Mouse (Mus musculus): ENCODE data around the gene Cdyl. TPM values are rescaled to one million over a fixed set of nuclear protein-coding genes. Genes with fewer than 3 reads are reported as not detected.

Cdyl gene
- total RNA-seq, 2 experiments from 2014 or later, result 20.5 to 26.4 TPM

DNA sequence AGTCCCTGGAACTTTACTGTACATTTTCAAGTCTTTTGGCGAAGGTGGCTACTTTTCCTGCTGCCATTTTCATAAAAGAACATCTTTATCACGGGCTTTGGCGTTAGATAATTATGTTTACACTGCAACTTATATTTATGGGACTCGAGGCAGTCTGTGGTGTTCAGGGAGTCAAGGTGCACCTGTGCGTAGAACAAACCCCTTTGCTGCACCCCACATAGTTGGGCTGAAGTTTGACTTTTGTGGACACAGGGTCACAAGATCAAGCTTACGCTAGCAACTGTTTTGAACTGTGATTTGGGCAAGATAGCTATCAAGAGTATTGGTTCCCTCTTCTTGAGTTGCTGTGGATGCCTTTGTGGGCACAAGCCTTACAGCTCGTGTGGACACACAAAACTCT, 140.6 kb downstream of the Cdyl start:
- DNase-seq, result no peak

GRCm38 (mm10) chr13:35805727-35806126, 146.1 kb downstream of the Cdyl start:
- no peak for DNase-seq

DNA sequence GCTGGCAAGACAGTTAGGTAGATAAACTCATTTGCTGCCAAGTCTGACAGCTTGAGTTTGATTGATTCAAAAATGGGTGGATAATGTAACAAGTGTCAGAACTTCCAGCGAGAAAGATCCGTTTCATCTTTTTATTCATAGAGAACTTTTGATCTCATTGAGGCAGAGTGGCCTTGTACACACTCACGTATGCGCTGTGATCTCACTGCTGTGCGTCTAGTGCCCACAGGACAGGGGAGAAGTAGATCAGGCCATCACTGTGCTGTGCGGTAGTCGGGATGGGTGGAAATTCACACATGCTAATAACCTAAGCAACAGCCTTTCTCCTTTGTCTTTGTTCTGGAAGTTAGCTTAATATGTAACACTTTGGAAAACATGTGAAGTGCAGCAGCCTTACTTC, 146.5 kb downstream of the Cdyl start:
- no peak for DNase-seq

GRCm38 (mm10) chr13:35807016-35807415, 147.4 kb downstream of the Cdyl start:
- DNase-seq, result no peak

DNA sequence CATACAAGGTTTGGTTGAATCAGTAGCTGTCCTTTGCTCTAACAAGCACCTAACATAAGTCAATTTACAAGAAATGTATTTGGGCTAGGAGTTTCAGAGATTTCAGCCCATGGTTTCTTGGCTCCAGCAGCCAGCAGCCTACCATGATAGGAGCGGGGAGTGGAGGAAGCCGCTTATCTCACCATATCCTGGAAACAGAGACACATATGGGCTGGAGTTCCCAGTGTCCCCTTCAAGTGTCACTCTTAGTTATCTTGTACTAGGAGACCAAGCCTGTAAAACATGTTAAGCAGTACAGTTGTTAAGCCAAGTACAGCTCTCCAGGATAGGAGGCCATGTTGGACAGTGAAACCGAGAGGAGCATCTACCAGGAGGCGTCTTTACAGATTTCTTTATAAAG, 147.9 kb downstream of the Cdyl start:
- no peak for DNase-seq

DNA sequence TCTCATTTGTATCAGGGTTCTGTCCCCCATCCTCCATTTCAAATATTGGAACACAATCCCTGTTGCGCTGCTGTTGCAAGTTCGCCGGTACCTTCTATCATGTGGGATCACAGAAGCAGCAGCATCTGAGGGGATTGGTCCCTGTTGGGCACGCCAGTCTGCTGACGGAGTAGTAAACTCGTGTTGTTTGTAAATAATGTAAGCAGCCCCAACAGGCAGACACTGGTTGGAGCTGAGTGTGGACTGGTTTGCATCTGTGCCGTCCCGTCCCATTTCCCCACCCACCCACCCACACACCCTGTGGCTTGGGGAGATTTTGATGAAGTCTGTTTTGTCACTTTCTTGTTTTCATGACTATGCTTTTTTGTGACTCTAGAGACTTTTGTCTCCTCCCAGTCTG, 148.3 kb downstream of the Cdyl start:
- no peak for DNase-seq

GRCm38 (mm10) chr13:35809252-35810159, 149.9 kb downstream of the Cdyl start:
- no peak for DNase-seq

DNA sequence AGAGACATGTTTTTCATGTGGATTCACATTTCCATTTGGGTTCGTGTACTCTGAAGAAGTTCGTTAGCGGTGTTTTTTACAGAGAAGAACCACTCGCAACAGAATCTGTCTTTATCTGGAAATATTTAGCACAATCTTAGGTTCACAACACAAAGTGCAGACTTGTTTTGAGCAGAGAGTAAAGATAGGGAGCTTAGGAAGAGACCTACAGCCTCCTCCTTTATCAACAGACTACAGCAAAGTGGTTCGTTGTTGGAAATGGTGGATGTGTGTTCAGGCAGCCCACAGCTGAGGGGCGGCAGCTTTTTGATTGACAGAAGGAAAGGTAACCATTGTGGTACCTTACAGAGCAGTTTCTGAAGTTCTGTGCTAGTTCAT, 150.5 kb downstream of the Cdyl start:
- no peak for DNase-seq

- peak in 1 of 2 experiments; percentile 30 for DNase-seq
These were observed 151.9 kb downstream of the Cdyl start for GRCm38 (mm10) chr13:35811361-35812190.

DNA sequence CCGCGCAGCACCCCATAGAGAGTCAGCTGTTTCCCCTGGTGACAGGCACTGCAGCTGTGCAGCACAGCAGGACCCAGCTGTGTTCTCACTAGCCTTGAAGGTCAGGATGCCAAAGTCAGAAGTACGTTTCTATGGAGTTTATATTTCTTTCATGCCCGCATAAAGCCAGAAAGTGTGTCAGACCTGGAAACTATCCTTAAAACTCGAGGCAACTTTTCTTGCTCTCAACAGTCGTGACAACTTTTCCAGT, 152.5 kb downstream of the Cdyl start:
- no peak for DNase-seq

GRCm38 (mm10) chr13:35813348-35814127, 153.9 kb downstream of the Cdyl start:
- no peak for DNase-seq

DNA sequence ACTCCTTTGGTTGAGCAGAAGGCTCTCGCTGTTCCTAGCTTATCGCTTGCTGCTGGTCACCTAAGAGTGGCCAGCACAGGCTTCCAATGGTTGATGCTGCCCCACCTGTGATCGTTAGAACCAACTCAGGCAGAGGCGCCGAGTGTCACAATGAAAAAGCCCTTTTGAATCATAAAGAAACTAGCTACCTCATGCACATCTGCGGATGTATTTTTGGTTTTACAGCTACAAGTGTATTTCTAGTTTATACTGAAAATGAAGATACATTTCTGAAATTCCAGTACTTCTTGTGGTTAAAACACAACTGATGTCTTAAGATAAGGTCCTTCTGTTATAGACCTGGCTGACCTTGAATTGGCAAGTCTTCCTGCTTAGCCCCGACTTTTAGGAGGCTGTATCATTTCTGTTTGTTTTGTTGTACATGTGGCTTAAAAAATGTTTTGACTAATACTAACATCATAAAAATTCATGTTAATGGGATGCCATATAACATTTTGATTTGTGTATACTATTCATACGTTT, 155.6 kb downstream of the Cdyl start:
- no peak for DNase-seq

GRCm38 (mm10) chr13:35815782-35816368, 156.2 kb downstream of the Cdyl start:
- DNase-seq, result peak; percentile 44 to 61

GRCm38 (mm10) chr13:35817626-35818025, 158.0 kb downstream of the Cdyl start:
- DNase-seq, result peak; percentile 53 to 67

GRCm38 (mm10) chr13:35818060-35818459, 158.4 kb downstream of the Cdyl start:
- no peak for DNase-seq

GRCm38 (mm10) chr13:35821821-35822454, 162.3 kb downstream of the Cdyl start:
- no peak for DNase-seq

- no peak for DNase-seq
These were observed 163.2 kb downstream of the Cdyl start for GRCm38 (mm10) chr13:35822795-35823194.

- no peak for DNase-seq
These were observed 166.0 kb downstream of the Cdyl start for GRCm38 (mm10) chr13:35825639-35826038.

DNA sequence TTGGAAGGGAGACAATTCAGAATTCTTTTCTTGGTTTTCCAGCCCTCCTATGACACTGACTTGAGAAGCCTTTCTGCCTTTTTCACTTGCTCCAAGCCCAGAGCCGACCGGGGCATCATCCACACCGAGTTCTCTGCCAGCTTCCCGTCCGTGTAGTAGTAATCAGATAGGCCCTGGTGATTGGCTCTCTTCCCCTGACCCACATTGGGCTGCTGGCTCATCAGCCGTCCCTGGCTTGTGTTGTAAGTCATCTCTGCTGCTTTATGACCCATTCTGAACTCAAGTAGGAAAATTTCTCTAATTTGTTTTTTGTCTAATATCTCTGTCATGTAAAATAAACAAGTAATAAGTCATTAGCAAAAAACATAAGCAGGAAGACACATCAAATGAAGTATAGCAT, 173.0 kb downstream of the Cdyl start:
- DNase-seq, result peak; percentile 66 to 74

- peak in 1 of 2 experiments; percentile 12 for DNase-seq
These were observed 174.3 kb downstream of the Cdyl start for GRCm38 (mm10) chr13:35833941-35834340.

- no peak for DNase-seq
These were observed 176.0 kb downstream of the Cdyl start for GRCm38 (mm10) chr13:35835669-35836068.

All from adrenal gland, postnatal 36 days (tissue).